Mouse (Mus musculus): ENCODE measurements around the gene Traip. TPM values are rescaled to one million over a fixed set of nuclear protein-coding genes. Genes with fewer than 3 reads are reported as not detected.

The Traip gene
- polyA plus RNA-seq, 1 experiment from 2014 or later = 27.2 TPM

DNA sequence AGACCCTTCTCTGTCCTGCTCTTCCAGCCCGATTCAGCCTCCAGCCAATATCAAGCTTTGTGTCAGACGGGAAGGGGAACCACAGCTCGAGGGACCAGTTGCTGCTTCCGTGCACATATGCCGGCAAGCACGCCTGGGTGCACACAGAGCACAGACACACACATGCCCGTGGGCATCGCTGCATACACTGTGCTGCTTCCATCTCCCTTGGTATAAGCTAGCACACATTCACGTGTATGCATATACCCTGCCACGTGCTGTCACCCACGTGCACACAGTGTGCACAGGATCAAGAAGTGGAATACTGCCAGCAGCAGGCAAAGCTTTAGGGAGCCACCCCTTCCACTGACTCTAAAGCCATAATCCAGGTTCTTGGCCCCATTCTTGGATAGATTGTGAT is 15.8 kb upstream of the Traip start:
- no peak for DNase-seq (ENCODE audit: low spot score)

DNA sequence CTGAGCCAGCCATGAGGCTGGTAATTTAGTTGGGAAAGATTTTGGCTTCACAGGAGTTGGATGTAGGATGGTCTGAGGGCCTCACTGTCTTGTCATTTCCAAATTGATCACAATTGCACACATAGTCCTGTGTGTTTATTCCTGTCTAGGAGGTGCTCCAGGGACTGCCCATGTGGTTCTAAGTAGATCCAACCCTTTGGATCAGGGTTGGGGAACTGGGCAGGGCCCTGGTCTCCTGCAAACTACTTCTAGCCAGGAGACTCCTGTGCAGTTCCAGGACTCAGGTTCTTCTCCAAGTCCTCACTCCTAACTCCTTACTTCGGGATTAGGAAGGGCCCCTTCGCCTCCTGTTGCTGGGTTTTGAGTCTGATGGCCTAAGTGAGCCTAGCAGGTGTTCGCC is 14.6 kb upstream of the Traip start, which contains the start of gene Camkv:
TSS of gene Camkv (plus strand) at position 301 of the 400 bp plus-strand sequence.
- DNase-seq (ENCODE audit: low spot score) = no peak

DNA sequence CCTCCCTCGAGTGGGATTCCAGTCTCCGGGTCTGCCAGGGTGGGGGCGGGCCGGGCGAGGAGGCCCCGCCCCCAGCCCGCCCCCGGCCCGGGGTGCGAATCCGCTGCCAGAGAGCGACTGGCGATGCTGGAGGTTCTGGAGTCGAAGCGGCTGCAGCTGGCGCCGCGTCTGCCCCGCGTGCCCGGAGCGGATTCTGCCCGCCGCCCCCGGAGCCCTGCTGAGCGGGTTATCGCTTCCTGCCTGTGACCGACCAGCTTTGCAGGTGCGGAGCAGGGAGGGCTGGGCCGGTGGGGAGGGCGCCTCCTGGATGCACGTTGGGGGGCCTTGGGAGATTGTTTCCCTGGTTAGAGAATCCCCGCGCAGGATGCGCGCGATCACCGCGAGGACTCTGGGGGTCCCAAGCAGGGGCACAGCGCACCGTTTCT is 14.1 kb upstream of the Traip start:
- peak; percentile 84 for DNase-seq (ENCODE audit: low spot score)

DNA sequence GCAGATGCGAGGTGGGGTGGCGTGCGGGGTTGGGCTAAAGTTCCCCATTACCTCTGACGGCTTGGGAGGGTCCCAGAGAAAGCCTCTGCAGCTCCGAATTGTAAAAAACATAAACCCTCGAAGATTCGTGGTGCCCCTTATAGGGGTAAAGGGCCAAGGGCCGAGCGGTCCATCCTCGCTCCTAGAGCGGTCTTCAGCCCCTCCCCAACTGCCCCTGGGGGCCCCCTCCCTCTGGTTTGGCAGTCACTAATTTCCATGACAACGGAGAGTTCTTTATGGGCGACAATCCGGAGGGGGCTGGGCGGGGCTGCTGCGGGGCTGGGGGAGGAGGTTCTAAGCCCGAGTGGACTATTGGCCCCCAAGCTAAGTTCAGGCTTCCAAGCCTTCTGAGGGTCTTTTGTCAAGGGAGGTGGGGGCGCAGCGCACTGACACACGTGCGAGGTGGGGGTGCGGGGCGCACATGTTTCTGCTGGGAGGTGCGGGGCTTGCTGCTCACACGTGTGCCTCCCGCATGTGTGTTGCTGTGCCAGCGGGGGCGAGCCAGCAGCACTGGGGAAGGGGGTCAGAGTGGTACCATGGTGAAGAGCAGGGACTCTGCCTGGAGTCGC is 13.6 kb upstream of the Traip start:
- DNase-seq (ENCODE audit: low spot score) = peak; percentile 27

DNA sequence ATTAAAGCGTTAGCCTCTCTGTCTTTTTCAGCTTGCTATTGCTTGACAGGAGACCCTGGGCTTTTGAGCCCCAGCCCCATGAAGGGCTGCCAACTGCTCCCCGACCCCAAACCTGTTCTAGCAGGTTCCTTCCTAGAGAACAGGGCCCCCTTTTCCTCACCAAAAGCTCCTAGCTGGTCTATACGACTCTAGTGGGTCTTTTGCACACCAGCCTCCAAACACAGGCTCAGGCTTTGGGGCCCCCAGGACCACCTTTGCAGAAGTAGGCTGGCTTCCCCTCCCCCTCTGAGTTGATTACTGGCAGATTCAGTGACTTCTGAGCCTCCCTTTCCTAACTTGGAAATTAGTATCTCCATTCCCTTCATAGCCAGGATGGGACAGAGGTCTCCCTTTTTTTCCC is 13.1 kb upstream of the Traip start:
- DNase-seq (ENCODE audit: low spot score) = no peak

DNA sequence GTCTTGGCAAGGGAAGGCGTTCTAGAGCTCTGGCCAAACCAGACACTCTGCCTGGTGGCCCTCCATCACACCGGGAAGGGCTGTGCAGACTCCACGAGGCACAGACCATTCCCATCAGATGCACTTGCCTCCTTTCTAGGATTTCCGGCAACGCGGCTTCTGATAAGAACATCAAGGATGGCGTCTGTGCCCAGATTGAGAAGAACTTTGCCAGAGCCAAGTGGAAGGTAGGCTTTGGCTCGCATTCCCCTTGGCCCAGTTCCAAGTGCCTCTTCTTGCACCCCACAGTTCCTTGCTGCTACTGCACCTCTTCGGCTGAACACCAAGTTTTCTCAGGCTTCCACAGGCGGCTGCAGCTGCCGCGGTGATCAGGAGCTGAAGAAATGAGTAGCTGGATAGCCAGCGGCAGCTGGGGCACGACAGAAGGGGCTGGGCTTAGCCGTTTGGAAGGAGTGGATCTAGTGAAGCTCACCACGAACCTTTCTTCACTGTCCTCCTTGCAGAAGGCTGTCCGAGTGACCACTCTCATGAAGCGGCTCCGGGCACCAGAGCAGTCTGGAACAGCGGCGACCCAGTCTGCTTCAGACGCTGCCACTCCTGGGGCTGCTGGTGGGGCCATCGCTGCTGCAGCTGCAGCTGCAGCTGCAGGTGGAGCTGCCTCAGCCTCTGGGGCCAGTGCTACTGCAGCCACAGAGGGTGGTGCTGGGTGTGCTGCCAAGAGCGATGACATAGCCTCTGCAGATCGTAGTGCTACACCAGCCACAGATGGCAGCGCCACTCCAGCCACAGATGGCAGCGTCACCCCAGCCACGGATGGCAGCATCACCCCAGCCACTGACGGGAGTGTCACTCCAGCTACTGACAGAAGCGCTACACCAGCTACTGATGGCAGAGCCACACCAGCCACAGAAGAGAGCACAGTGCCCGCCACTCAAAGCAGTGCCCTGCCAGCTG is 2.4 kb upstream of the Traip start:
- no peak for DNase-seq (ENCODE audit: low spot score)

DNA sequence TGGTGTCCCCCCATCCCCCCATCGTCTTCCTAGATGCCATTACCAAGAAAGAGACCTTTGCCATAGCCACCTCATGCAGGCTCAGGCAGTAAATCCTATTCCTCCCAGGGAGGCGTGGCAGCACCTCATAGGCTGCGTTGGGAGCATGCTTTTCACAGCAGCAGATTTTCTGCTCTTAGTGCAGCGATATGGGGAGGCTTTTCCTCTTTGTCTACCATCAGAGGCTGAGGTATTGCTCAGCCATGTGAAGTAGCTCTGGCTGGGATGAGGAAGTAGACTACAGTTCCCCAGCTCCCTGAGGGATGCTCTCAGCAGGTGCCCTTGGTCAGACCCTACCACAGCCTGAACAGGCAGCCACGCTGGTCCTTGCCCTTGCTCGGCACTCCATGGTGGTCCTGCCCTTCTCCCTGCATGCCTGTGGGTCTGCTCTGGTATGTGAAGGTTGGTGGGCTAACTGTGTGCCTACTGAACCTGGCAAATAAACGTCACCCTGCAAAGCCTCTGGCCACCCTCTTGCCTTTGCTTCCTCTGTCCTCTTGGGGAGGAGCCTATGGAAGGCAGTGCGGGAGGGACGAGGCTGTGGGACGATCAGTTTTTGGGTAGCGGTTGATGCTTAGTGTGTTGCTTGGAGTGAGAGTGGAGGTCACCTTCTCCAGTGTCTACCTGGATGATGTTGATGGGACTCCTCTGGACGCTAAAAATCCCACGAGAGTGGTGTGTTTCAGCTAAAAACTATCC is 583 bp upstream of the Traip start:
- DNase-seq (ENCODE audit: low spot score) = no peak

DNA sequence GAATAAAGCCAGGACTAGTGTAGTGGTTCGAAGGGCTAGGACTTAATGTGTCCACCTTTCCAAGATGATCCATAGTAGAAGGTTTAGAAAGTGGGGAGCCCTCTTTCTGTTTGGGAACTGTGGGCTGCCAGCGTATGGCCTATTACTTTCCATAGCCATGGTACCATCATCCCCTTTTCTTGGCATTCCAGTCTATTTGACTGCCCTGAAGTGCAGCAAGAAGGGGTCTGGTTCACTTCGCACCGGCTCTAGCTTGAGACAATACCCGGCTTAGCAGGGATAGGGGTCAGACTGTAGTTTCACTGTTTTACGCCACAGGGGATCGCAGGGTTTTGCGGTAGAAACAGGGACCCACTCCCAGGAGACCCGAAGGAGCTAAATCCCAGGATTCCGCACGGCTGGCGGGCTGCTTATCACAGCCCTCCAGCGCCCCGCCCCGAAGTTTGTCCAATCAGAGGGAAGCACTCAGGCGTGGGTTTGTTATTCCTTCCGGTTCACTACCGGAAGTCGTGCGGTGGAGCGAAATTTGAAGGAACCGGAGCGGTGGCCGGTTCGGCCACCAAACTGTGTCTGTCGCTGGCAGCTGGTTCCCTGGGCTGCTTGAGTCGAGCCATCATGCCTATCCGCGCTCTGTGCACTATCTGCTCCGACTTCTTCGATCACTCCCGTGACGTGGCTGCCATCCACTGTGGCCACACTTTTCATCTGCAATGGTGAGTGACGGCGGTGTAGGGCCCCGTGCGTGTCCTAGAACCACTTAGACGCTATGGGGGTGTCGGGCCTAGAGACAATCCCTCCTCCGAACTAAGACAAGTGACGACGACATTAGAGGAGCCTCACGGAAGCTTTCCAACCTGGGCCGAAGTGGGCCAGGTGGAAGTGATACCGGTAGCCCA is 772 bp downstream of the Traip start:
- DNase-seq (ENCODE audit: low spot score) = peak; percentile 88

DNA sequence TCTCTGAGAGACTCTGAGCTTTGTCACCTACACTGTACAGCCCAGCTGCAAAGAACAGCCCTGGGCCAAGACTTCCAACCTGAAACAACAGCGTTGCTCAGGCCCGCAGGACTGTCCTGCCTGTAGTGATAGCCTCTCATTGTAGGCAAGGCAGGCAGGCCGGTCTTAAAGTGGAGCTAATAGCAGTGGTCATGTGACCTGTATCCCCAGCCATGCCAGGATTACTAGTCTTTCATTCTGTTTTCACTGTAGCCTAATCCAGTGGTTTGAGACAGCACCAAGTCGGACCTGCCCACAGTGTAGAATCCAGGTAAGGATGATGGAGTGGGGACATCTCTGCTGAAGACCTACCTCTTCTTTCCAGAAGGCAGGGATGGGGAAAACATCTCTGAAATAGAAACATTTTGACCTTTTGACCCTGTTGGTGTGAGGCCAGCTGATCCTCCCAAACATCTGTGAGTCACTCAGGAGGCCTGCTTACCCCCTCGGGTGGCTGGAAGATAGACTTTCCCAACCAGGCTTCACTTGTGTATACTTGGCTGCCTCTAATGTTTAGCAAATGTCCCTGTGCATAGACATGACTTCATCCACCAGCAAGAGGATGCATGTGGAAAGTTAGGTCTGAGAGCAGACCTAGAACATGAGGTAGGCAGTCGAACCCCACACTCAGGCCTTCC is 5.8 kb downstream of the Traip start:
- DNase-seq (ENCODE audit: low spot score) = no peak

DNA sequence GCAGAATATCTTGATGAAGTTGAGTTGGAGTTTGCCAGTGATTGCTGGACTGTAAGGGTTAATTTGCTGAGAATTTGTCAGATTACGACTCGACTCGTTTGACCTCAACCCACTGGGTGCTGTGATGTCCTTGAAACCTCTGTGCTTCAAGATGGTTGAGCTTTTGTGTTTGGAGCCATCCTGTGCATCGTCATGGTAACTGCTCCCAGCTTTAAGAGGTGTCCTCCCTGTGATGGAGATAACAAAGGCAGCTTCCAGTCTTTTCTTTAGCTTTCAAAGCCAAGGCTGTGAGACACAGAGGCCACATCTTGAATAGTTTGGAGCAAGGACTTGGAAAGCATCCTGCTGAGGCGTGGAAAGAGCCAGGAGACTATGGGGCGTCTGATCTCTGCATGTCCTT is 7.2 kb downstream of the Traip start:
- DNase-seq (ENCODE audit: low spot score) = no peak

DNA sequence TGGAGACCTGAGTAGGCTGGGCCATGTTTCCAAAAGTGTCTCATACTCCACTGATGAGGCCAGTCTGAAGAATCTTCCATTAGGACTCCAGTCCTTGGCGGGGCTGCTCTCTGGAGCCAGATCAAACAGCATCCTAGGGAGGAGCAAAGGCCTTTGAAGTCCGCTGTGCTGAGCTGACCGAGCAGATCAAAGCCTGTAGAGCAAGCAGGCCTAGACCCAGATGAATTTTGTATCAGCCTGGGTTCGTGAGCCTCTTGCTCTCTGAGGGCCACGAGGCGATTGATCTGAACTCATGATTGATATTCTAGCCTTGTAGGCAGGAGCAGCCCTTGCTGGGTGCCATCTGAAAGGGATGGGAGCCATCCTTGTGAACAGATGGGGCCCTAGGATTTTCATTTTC is 10.0 kb downstream of the Traip start:
- no peak for DNase-seq (ENCODE audit: low spot score)

DNA sequence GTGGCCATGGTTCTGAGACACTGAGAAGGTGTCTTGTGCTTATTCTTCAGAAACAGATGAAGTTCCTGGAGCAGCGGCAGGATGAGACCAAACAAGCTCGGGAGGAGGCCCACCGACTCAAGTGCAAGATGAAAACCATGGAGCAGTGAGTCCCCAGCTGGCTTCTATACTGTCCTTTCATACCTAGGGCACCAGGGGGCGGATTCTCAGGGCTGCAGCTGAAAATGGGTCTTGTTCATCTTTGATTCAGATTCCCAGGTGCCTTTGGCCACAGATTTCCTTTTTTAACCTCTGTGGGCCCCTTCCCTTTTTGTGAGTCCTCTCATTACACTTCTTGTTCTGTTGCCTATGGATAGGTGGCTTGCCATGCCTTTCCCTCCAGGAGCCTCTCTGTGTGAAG is 11.0 kb downstream of the Traip start:
- DNase-seq (ENCODE audit: low spot score) = peak; percentile 46

DNA sequence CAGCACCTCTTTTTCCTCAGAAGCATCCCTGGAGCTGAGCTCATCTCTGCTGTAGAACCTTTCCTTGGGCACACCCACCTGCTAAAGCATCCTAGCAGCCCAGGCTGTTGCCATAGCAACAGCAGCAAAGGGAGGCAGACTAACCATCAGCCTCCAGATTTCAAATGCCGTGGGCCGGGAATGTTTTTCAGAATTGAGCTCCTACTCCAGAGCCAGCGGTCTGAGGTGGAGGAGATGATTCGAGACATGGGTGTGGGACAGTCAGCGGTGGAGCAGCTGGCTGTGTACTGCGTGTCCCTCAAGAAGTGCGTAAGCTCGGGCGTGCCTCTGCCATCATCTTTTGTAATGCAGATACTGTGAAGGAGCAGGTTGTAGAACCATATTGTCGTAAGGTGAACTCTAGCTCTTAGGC is 11.4 kb downstream of the Traip start:
- DNase-seq (ENCODE audit: low spot score) = no peak

DNA sequence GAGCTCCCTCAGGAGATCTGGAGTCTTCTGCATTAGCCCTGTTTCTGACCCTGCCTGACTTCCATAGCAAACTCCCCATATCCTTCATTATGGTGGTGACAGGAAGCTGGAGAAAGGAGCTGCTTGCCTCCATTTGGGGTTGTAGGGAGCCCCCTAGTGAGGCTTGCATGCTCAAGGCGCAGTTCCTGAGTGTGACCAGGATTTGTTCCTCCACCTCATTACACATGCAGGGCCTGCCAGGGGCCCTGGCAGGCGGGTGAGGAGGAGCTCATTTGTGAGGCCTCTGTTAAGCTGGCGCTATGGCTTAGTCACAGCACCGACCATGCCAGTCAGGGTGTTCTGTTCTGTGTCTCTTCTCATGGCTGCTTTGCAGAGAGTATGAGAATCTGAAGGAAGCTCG is 11.9 kb downstream of the Traip start:
- DNase-seq (ENCODE audit: low spot score) = no peak

DNA sequence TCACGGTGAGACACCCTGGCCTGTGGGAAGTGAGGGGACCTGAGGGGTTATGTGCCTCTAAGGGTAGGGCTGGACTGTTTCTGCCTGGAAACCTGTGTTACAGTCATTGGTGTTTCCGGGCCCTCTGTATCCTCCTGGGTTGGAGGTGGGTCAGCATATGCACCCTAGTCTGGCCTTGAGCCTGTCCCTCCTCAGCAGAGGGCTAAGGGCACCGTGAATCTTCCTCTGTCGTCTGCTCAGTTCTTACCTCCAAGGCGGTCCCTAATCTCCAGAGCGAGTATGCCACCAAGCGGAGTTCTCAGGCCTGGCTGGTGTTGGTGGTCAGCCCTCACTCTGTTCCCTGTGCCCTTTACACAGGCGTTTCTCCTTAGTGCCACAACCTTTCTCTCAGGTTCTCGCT is 13.0 kb downstream of the Traip start:
- DNase-seq (ENCODE audit: low spot score) = no peak

DNA sequence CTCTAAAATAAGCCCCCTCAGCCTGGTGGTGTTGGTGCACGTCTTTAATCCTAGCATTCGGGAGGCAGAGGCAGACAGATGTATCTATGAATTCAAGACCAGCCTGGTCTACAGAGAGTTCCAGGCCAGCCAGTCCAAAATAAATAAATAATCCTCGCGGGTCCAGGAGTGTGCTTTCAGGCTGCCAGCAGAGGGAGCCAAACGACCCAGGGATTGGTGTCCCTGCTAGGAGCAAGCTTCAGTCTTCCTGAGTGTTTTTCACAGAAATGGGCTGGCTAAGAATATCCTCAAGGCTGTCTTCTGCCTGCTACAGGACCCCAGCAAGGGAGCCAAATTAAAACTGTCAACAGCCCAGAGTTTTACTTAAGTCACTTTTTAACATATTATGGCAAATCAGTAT is 13.8 kb downstream of the Traip start:
- peak; percentile 81 for DNase-seq (ENCODE audit: low spot score)

DNA sequence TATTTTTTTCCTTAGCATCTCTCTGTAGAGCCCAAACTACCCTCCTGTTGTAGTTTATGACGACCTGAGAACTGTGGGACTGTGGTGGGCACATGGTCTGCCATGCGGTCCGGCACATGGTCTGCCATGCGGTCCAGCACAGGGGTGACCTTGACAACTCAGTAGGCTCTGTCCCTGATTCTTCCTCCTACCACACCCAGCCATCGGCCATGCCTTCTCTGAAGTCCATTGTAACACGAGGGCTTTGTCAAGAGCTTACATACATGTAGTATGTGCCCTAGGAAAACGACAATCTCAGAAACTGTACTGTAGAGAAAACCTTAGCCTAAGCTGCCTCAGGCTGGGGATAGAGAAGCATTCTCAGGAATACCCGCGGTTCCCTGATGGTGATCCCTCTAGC is 14.7 kb downstream of the Traip start:
- DNase-seq (ENCODE audit: low spot score) = no peak

DNA sequence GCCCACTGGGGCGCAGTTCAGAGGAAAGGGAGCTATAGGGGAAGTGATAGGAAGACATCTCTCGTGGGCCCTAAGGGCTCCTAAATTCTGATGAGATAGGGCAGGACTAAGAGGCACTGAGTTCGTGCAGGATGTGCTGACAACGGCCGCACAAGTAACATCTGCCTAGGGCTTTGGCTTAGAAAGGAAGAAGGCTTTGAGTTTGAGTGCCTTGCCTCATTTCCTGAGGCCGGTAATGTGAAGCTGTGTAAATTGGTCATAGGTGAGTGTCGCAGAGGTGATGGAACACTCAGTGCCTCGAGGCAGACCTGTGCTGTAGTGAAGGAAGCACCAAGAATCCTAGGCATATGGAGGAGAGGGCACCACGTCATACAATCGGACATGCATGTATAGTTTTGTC is 16.7 kb downstream of the Traip start:
- no peak for DNase-seq (ENCODE audit: low spot score)

DNA sequence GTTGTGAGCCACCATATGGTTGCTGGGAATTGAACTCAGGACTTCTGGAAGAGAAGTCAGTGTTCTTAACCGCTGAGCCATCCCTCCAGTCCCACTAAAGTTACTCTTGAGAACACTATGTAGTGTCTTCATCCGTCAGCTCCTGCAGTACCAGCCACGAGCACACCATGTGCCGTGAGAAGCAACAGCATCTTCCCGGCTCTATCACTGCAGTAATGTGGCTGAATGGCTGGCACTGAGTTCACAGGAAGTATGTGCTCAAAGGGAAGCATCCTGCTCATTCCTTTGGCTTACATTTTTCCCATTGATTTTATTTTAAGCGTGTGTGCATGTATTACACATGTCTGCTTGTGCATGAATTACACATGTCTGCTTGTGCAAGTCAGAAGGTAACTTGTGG is 17.5 kb downstream of the Traip start:
- no peak for DNase-seq (ENCODE audit: low spot score)

DNA sequence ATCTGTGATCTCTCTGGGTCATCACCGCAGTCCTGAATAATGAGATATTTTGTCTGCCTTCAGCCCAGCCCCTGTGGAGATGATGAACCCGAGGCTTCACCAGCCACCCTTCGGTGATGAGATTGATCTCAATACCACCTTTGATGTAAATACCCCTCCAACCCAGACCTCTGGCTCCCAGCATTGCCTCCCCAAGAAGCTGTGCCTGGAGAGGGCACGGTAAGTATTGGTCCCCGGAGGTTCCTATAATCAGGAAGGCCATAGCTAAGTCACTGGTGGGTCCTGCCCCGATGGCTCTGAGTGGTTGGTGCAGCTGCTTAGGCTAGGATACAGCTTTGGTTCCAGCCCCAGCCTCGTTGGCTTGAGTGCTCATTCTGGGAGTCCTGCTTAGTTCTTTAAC is 18.6 kb downstream of the Traip start:
- DNase-seq (ENCODE audit: low spot score) = no peak
